Mouse (Mus musculus) kidney, postnatal 0 days (tissue): ENCODE data around the gene Ect2. TPM values are rescaled to one million over a fixed set of nuclear protein-coding genes. Genes with fewer than 3 reads are reported as not detected.
A peak's percentile ranks its signal among the peaks of the same experiment; 100 is the strongest.

Experiments
- ATAC-seq: fragments of 200-750 bp; cut with Nextera tagmentation; replicated peaks from 2 replicates; pipeline ENCODE4 v1.8.0; 2017; ENCODE audit warnings: low read depth, moderate number of reproducible peaks, moderate TSS enrichment, moderate library complexity; ENCODE audit not compliant: low FRiP score
- DNase-seq: peaks from one replicate; pipeline ENCODE4 v3.0.0-alpha.2; 2016; ENCODE audit warnings: low spot score
- H3K27ac ChIP-seq: fragments of 300-500 bp; sonication (generic); 2 replicates; pipeline ENCODE4 v1.5.1; 2014; ENCODE audit warnings: mild to moderate bottlenecking
- H3K27me3 ChIP-seq: fragments of 300-500 bp; sonication (generic); 2 replicates; pipeline ENCODE4 v1.6.1; 2014; ENCODE audit warnings: low read length, mixed read lengths; ENCODE audit not compliant: insufficient read depth
- H3K36me3 ChIP-seq: fragments of 300-500 bp; sonication (generic); 2 replicates; pipeline ENCODE4 v1.6.1; 2014; ENCODE audit warnings: low read length, mixed read lengths; ENCODE audit not compliant: insufficient read depth
- H3K4me1 ChIP-seq: fragments of 300-500 bp; sonication (generic); replicated peaks from 2 replicates; pipeline ENCODE4 v1.6.1; 2014; ENCODE audit warnings: antibody characterized with exemption, low read length, mixed read lengths; ENCODE audit not compliant: insufficient read depth
- H3K4me2 ChIP-seq: fragments of 300-500 bp; sonication (generic); 2 replicates; pipeline ENCODE4 v1.6.1; 2014; ENCODE audit warnings: mild to moderate bottlenecking, low read length, moderate library complexity, mixed read lengths
- H3K4me3 ChIP-seq: fragments of 300-500 bp; sonication (generic); replicated peaks from 2 replicates; pipeline ENCODE4 v1.5.1; 2014; ENCODE audit warnings: low read depth, low read length
- H3K9ac ChIP-seq: fragments of 300-500 bp; sonication (generic); 2 replicates; pipeline ENCODE4 v1.6.1; 2014; ENCODE audit warnings: low read depth, low read length
- H3K9me3 ChIP-seq: fragments of 300-500 bp; sonication (generic); replicated peaks from 2 replicates; pipeline ENCODE4 v1.6.1; 2016; ENCODE audit warnings: low read length, inconsistent platforms, mixed read lengths
- CTCF ChIP-seq: IDR thresholded peaks from 2 replicates; pipeline ENCODE4 v1.5.1; 2016; ENCODE audit warnings: antibody characterized with exemption, low read depth, mild to moderate bottlenecking, moderate library complexity
- WGBS: fragments of 180-500 bp; shearing (Covaris S2); extraction: QIAGEN DNeasy Blood & Tissue Kit; methylation state at CpG from one replicate; pipeline ENCODE4 v1.1.7; 2014; 5-methylcytosine and 5-hydroxymethylcytosine counted together
- polyA plus RNA-seq: library from polyadenylated mRNA; unstranded; fragments of >200 nt; fragmentation: Nextera tagmentation; extraction: Ambion mirVana; gene quantifications from 2 replicates; pipeline ENCODE4 v1.2.1, GENCODE M21; 2015

Ect2 gene
- polyA plus RNA-seq, 1 experiment from 2014 or later: 23.9 TPM

DNA sequence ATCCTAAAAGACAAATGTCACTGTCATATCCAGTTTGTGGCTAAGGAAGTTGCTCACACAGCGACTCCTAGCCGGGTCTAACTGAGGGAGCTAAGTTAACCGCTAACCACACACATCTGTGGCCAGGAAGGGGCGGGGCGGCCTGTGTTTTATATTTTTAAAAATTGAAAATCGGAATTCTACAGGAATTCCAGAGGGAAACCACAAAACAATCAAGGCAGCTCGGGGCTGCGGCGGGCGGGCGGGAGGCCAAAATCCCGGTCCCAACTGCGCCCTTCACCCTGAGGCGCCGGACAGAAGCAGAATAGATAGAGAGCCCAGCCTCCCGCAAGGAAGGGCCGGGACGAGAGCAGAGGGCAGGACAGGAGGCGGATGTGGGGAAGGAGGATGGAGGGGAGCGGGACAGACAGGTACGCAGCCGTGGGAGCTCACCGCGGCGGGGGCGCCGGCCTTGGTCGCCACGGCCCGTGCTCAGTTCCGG lies 447 bp downstream of the Ect2 start:
- under 1% methylated on average over 30 of the region's 31 CpGs for WGBS
- no peak for TF ChIP-seq CTCF
- DNase-seq (peak; percentile 39), ATAC-seq (peak; percentile 5)
- Histone ChIP-seq H3K36me3 (no peaks in the 10 kb centered on the region), H3K4me2 (peak overlapping the region; percentile 84), H3K9me3 (no peaks in the 10 kb centered on the region), H3K27ac (peak overlapping the region; percentile 48; the same call in 1 of the 2 replicates), H3K4me3 (peak overlapping the region; percentile 83), H3K9ac (peak overlapping the region; percentile 67), H3K27me3 (no peaks in the 10 kb centered on the region), H3K4me1 (no peaks in the 10 kb centered on the region; the same call in 1 of the 2 replicates)

GRCm38 (mm10) chr3:27145733-27146132 lies 7.9 kb downstream of the Ect2 start:
- no peak overlapping the region for H3K27ac ChIP-seq
- H3K9me3 ChIP-seq: no peaks in the 10 kb centered on the region
- DNase-seq (peak; percentile 42), ATAC-seq (peak; percentile 91)
- H3K36me3 ChIP-seq: peaks cover 10% of the 10 kb centered on the region; the same call in 1 of the 2 replicates
- no peak overlapping the region for H3K4me2 ChIP-seq
- no peaks in the 10 kb centered on the region for H3K27me3 ChIP-seq
- no peak overlapping the region for H3K9ac ChIP-seq
- no peak for TF ChIP-seq CTCF
- no peaks in the 10 kb centered on the region for H3K4me1 ChIP-seq
- H3K4me3 ChIP-seq: no peak overlapping the region
- 67% methylated on average over 7 of the region's 7 CpGs for WGBS

DNA sequence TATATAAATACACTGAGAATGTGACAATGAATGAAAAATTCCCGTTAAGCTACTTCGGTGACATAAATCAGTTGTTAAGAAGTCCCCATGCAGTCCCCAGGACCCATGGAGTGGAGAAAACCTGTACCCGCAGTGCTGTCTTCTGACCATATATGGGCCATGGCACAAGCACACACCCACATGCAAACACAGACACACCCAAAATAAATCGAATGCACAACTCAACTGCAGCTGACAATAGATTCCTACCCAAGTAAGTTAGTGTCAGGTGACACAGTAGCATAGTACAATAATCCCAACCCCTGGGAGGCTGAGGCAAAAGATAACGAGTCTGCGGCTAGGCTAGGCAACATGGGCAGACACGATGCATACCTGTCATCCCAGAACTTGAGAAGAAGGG lies 10.1 kb downstream of the Ect2 start:
- no peak for TF ChIP-seq CTCF
- DNase-seq (no peak), ATAC-seq (no peak)
- no peak overlapping the region for H3K9ac ChIP-seq
- H3K4me1 ChIP-seq: no peaks in the 10 kb centered on the region
- no peak overlapping the region for H3K4me2 ChIP-seq
- H3K9me3 ChIP-seq: no peaks in the 10 kb centered on the region
- WGBS: 93% methylated on average over 7 of the region's 7 CpGs
- no peaks in the 10 kb centered on the region for H3K27me3 ChIP-seq
- H3K27ac ChIP-seq: no peak overlapping the region
- no peak overlapping the region for H3K4me3 ChIP-seq
- H3K36me3 ChIP-seq: peaks cover 18% of the 10 kb centered on the region; the same call in 1 of the 2 replicates

GRCm38 (mm10) chr3:27140101-27140500 lies 13.6 kb downstream of the Ect2 start:
- Histone ChIP-seq H3K4me3 (no peak overlapping the region), H3K36me3 (peaks cover 41% of the 10 kb centered on the region), H3K27ac (no peak overlapping the region), H3K27me3 (no peaks in the 10 kb centered on the region), H3K4me1 (no peaks in the 10 kb centered on the region), H3K4me2 (no peak overlapping the region), H3K9ac (no peak overlapping the region), H3K9me3 (no peaks in the 10 kb centered on the region)
- DNase-seq (no peak), ATAC-seq (no peak)
- TF ChIP-seq CTCF: no peak
- 84% methylated on average over 8 of the region's 8 CpGs for whole genome bisulfite sequencing

- 79% methylated on average over 9 of the region's 9 CpGs for WGBS
- Histone ChIP-seq H3K27ac (no peak overlapping the region), H3K4me1 (no peaks in the 10 kb centered on the region), H3K9ac (no peak overlapping the region), H3K4me3 (no peak overlapping the region), H3K36me3 (peaks cover 27% of the 10 kb centered on the region), H3K27me3 (no peaks in the 10 kb centered on the region), H3K9me3 (no peaks in the 10 kb centered on the region), H3K4me2 (no peak overlapping the region)
- ATAC-seq: no peak
- DNase-seq: no peak
- TF ChIP-seq CTCF: peak; percentile 28; the same call in 1 of the 2 replicates
Observed at GRCm38 (mm10) chr3:27121864-27122450, 31.7 kb downstream of the Ect2 start.

DNA sequence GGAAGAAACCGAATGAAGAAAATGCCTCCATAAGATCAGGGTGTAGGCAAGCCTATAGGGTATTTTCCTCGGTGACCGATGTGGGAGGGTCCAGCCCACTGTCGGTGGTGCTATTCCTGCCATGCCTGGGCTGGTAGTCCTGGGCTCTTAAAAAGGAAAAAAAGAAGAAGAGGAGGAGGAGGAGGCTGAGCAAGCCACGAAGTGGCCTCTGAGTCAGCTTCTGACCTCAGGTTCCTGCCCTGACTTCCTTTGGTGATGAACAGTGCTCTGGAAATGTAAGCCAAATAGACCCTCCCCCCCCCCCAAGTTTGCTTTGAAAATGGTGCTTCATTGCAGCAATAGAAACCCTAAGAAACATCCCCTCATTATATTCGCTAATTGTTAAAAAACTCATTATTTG lies 32.7 kb downstream of the Ect2 start:
- no peaks in the 10 kb centered on the region for H3K27me3 ChIP-seq
- no peak for TF ChIP-seq CTCF
- no peak overlapping the region for H3K4me2 ChIP-seq
- no peak overlapping the region for H3K4me3 ChIP-seq
- no peak overlapping the region for H3K27ac ChIP-seq
- 79% methylated on average over 6 of the region's 6 CpGs for WGBS
- no peak overlapping the region for H3K9ac ChIP-seq
- no peaks in the 10 kb centered on the region for H3K9me3 ChIP-seq
- DNase-seq: no peak
- H3K36me3 ChIP-seq: peaks cover 21% of the 10 kb centered on the region
- no peaks in the 10 kb centered on the region for H3K4me1 ChIP-seq
- ATAC-seq: no peak
